Mouse (Mus musculus) brain, embryonic 14.5 days (tissue): ENCODE data around the gene Vps11.

Source experiments
- CTCF ChIP-seq: fragments of 200-500 bp; IDR thresholded peaks from 2 replicates; pipeline ENCODE4 v1.5.1; 2012; ENCODE audit warnings: inconsistent platforms, mild to moderate bottlenecking, moderate library complexity, borderline replicate concordance; ENCODE audit not compliant: insufficient read depth, insufficient read length; ENCODE audit errors: extremely low read depth
- POLR2A ChIP-seq: fragments of 200-500 bp; IDR thresholded peaks from 2 replicates; pipeline ENCODE4 v1.6.1; 2012; ENCODE audit warnings: mild to moderate bottlenecking, inconsistent platforms, borderline replicate concordance; ENCODE audit not compliant: poor library complexity, insufficient read depth, insufficient read length, severe bottlenecking; ENCODE audit errors: extremely low read depth

DNA sequence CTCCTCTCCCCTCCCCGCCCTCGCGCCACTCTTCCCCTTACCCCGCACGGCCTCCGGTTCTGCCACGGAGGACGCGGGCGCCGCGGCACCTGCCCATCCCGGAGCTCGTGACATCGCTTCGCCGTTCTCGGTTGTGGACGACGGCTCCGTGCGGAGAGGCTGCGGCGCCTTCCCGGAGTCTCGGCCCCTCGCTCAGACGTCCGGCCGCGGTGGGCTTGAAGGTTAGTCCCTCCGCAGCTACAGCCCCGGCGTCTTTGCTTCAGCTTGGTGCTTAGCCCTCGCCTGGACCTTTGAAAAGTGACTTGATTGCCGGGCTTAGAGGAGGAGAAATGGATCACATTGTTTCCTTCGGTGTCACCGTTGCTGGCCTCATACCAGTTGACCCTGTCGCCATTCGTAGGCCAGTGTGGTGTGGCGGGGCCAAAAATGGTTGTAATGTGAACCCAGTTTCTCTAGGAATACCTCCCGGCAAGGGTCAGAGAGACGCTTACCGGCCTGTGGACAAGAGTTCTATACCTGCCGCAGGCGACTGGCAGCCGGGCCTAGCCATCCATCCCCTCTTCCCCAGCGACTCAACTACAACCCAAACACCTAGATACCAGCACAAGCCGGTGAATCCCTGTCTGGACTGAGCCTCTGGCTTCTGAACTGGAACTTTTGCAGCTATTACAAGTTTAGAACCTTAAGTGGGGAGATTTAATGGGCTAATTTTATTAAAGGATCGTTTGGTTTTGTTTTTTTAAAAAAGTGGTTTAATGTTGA lies 26.0 kb downstream of the Vps11 start:
- TF ChIP-seq CTCF, result no peak
- TF ChIP-seq POLR2A, result no peak
